Mouse (Mus musculus): Measurements from ENCODE around the gene Wdr27.
"Not testable (repeated sequence)": the region's sequence is repeated elsewhere in the genome, so short reads cannot be mapped to it uniquely, and the experiment has no call there.

The Wdr27 gene

GRCm38 (mm10) chr17:14928631-14929030 is 14.3 kb downstream of the Wdr27 start:
- DNase-seq, result no peak

DNA sequence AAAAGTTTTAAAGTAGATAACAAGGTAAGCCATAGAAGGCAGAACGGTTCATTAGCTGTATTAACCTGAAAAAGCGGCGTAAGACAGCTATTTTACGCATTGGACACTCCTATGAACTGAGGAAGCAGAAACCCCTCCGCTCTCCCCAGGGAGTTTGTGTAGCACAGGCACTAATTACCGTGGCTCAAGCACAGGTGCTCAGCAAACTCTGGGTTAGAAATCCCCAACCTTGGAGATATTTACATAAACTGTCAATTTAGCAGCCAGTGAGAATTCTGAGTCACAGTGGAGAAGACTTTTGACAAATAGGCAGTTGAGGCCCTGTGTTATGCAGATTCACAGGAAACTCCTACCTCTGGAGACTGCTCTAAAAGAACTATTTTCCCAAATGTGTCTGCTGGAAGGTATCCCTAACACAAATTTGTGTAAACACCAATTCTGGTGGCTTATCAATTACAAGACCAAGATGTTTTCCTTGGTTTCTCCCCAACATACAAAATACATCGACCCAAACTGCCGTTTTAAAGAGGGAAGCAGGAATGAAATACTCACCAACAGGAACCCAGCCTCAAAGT is 15.2 kb downstream of the Wdr27 start:
- no peak for DNase-seq

DNA sequence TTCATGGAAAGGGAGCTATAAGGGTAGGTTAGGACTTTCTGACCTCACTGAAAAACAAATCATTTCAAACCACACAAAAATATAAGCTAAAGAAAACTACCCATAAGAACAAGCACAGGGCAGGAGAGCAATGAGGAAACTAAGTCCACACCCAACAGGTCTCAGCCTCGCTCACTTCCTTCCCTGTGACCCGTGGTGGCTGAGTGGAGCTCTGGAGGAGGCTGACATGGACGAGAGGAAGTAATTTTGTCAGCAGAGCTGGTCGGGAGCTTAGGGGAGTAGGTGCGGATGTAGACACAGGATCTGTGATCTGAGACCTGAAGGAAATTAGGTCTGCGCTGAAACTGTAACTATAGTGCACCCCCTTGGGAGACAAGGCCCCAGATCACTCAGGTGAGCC is 21.4 kb downstream of the Wdr27 start:
- DNase-seq, result no peak

DNA sequence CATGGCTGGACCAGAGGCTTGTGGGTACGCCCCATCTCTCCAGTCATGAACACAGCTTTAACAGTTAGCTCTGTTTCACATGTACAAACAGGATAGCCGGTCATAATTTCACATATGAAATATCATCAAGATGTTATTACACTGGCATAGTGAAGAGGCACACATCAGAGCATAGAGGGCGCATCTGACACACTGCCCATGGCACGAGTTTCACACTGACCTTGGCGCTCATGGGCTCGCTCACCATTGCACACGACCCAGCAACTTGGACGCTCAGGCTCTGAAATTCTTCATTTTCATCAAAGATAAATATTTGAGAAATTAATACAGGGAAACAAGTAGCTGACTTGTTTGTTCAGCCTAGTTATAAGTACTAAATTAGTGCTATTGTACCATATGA is 25.1 kb downstream of the Wdr27 start:
- DNase-seq, result no peak

DNA sequence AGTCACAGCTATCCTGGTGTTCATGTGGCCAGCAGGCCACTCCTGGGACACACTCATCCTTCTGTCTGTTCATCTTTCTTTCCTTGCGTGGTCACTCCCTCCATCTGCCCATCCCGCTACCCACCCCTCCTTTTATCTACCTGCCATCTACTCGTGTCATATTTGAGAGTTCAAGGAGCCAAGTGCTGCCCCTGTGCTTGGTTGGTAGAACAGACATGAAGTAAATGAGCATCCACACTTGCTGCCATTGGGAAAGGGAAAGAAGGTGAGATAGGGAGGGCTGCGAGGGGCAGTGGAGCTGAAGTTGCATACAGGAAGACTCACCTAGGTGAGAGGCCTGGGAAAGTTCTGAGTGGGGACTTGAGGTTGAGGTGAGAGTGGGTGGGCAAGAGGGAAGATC is 28.6 kb downstream of the Wdr27 start:
- no peak for DNase-seq

DNA sequence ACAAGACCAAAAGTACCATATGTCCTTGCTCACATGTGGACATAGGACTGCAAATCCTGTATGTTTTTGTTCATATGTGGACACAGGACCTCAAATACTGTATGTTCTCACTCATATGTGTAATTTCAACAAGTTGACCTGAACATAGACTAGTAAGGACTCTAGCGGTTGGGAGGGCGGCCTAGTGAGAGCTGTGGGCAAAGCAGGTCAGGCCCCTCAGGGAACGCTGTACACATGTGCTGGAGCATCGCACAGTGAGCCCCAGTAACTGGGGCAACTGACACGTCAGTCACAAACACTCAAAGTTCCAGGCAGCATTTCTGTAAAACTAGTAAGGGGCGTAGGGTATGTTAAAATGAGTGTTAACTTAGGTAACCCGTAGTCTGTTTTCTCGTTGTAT is 30.0 kb downstream of the Wdr27 start:
- no peak for DNase-seq

GRCm38 (mm10) chr17:14912420-14912819 is 30.5 kb downstream of the Wdr27 start:
- DNase-seq, result no peak

DNA sequence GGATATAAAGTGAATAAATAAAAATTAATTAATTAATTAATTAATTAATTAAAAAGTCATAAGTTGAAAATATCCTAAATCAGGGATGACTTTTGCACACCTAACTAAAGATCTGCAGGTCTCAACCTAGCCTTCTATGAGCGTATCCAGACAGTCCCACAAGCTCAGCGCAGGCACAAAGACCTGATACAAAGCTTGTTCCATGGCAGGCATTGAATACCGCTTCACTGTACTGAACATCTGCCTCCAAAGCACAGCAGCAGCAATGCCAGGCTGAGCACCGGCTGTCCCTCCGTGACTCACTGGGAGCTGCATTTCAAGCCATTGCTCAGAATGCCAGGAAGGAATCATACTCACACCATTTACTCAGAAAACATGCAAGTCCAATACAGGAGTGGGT is 32.2 kb downstream of the Wdr27 start:
- no peak for DNase-seq

DNA sequence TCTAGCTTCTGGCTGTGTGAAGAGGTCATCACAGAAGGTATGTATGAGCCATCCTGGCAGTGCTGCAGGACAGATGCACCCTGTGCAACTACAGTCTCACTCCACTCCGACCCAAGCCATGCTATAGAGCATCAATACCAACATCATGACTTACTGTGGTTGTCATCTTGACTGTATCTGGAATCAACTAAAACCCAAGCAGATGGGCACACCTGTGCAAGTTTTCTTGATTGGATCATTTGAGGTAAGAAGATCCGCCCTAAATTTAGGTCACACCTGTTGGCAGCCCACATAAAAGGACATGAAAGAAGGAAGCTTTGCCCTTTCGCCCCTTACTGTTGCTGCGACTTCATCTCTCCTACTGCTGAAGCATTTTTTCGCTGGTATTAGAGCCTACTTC is 33.6 kb downstream of the Wdr27 start:
- no peak for DNase-seq

DNA sequence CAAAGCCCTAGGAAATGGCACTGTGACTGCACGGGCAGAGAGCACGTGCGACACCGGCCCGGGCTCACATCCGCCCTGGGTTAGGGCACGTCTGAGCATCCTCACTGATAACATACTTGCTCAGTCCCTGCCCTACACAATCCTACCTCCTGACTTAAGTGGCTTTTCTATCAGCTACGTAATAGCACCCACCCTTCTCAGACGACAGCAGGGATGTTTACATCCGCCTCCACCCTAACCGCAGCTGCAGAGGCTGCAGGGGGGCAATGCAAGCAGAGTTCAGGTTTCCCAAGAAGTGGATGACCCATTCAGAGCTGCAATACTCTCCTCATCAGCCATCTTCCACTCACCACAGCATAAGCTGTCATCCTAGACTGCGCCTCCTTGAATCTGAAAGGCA is 35.8 kb downstream of the Wdr27 start:
- DNase-seq, result no peak

GRCm38 (mm10) chr17:14906611-14907010 is 36.3 kb downstream of the Wdr27 start:
- DNase-seq, result no peak

GRCm38 (mm10) chr17:14904637-14905265 is 38.2 kb downstream of the Wdr27 start:
- peak in 1 of 2 experiments; percentile 48 for DNase-seq

DNA sequence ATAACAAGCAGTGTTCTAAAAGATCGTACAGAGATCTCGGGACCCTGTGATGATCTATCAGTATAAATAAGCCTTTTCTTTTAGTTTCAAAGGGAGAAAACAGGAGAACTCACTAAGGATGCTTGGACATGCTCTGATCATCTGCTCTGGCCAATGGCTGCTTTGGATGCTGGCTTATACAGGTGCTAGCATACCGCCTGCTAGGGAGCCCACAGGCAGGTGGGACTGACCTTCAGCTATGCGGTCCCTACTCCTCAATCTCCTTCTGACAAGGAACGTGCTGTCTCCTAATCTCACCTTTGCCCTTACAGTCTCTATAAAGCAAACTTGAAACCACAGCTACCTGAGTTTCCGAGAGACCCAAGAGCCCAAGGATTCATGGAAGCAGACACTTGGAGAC is 38.8 kb downstream of the Wdr27 start:
- DNase-seq, result no peak

DNA sequence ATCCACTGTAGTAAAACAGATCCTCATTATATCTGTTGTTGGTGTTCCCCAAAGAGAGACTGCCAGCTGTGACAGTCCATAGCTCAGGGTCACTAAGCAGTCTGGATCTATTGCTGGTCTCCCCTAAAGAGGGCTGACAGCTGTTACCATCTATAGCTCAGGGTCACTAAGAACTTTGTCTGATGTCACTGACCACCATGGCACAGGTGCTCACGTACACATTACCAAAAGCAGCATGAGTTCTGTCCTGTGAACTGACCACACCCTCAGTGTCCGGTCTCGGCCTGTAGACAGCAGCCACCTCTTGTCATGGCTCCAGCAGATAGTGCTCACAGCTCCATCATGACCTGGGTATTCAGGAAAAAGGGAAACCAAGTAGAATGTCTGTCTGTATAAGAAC is 39.7 kb downstream of the Wdr27 start:
- no peak for DNase-seq

DNA sequence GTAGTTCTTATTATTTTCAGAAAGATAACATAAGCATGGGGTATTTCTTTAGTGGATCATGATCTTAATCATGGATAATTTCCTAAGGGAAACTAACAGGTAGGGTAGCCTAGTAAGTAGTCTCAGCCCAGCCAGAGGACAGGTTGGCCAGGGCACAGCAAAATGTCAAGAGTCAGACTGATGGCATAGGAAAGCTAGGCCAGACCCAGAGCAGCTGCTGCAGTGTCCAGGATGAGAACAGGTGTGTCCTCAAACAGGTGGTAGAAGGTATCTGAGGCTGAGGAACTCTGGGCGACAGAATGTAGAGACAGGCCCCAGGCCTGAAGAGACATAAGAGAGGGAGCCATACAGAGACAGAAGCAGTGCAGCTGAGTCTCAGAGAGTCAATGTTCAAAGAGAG is 44.0 kb downstream of the Wdr27 start:
- no peak for DNase-seq

DNA sequence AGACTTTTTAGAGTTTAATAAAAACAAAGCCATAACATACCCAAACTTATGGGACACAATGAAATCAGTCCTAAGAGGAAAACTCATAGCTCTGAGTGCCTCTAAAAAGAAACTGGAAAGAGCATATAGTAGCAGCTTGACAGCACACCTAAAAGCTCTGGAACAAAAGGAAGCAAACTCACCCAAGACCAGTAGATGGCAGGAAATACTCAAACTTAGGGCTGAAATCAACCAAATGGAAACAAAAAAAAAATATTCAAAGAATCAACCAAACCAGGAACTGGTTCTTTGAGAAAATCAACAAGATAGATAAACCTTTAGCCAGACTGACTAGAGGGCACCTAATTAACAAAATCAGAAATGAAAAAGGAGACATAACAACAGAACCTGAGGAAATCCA is 47.9 kb downstream of the Wdr27 start:
- not testable (repeated sequence) for DNase-seq

- no peak for DNase-seq
These were observed 56.0 kb downstream of the Wdr27 start for GRCm38 (mm10) chr17:14886933-14887332.

DNA sequence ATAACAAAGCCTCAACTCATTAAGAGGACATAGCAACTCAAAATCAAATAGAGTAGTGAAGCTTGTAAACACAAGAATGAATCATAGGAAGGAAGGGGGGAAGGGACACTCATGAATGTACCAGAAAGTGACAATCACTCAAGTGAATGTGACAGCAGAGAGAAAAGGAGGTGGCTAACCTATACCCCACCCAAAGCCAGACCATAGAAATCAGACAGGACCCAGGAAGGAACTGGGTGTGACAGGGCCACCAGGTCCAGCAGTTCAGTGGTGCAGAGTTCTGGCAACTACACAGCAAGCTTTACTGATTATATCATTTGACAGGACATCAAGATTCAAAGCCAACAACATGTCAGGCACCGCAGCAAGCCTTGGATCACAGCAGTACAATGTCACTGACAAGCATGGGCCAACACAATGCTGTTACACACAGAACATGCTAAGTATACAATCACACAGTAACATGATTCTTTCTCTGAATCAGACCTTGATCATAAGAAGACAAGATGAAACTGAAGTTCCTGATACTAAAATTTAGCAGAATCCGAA is 68.2 kb downstream of the Wdr27 start:
- no peak for DNase-seq

DNA sequence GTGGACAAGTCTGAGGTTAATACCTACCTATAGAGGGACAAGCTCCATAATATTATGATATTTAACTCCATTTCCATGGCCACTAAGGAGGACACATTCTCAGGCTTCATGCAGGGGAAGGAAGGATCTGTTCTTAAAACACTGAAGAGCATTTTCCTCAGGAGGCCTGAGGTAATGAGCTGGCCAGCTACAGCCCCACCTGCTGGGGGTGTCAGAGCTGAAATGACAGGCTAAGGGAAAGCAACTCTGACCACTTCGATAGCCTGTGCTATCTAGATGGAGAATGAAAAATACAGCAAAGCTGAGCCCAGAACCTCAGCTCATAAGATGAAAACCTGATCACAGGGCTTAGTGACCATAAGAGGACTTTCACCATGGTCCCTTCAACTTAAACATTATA is 82.7 kb downstream of the Wdr27 start:
- no peak for DNase-seq

DNA sequence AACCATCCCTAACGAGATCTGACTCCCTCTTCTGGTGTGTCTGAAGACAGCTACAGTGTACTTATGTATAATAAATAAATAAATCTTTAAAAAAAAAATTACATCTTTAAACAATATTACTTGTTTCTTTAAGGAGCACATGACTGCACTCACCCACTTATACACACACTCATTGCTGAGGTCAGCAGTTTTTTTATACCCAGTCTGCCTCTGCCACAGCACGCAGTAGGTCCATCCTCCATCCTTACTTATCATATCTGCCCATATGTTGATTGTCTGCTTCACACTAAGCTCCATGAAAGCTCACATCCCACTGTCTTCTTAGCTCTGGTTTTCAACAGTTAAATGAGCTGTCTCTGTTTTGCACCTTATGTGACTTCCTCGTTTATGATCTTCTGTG is 95.2 kb downstream of the Wdr27 start:
- DNase-seq, result no peak

GRCm38 (mm10) chr17:14846880-14847279 is 96.1 kb downstream of the Wdr27 start:
- DNase-seq, result no peak

DNA sequence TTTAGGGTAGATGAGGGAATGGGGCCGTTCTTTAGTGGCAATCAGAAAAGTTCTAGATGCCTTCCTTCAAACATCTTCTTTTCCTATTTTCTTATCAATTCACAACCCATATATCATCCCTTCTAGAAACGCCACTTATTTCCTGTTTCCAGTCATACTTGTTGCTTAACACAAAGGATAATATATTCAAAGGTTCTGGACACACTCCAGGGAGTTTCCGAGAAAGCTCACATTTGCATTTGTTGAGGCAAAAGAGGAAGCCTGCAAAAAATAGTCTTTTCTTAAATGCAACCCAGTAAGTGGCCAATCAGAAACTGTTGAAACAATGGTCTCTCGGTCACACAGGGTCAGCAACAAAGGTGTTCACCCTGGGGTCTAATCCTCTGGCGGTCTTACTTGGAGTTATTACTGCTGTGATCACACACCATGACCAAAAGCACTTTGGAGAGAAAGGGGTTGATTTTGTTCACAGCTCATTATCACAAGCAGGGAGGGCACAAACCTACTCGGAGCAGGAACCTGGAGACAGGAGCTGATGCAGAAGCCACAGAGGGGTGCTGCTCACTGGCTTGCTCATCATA is 116.2 kb downstream of the Wdr27 start:
- DNase-seq, result no peak

DNA sequence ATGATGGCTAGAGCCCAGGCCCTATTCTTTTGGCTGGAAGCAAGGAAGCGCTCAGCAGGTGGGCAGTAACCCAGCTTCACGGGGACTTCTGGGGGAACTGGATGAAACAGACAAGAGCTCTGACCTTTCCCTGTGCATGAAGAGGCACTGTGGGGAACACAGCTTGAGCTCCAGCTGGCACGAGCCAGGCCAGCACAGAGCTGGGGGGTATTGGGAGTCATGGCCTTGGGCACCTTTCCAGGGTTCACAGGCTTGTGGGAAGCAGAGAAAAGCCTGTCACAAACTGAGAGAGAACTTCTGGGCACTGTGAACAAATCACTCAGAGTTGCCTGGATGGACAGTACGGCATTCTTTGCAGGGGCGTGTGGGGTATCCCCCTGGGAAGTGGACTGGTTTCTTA is 118.0 kb downstream of the Wdr27 start:
- DNase-seq, result peak in 1 of 2 experiments; percentile 11

DNA sequence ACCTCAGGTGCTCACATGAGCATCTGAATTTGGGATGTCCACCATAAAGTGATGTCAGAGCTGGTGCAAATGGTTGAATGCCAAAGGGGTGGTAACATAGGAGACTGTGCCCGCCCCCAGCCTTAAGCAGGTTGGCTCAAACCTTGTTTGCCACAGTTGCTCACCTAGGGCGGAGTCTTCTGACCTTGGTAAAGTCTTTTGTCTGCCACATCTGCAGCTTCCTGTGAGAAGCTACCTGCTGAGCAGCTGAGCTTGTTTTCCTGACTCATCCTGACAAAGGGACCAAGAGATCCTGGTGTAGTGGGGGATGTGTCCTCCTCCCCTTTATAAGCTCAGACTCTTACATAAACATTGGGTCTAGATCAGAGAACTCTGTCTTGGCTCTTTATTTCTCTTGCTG is 125.0 kb downstream of the Wdr27 start:
- DNase-seq, result no peak

- no peak for DNase-seq
These were observed 126.9 kb downstream of the Wdr27 start for GRCm38 (mm10) chr17:14816107-14816506.
